Mouse (Mus musculus) kidney, embryonic 16.5 days (tissue): ENCODE measurements at regions not wholly inside any gene's neighbourhood (a gene's known extent, or its start where the extent isn't known, plus 50 kb on each side); places are given as distances from the start of the nearest gene placed in this dataset.

ENCODE experiments used
- ATAC-seq: fragments of 200-750 bp; cut with Nextera tagmentation; 2 replicates; pipeline ENCODE4 v1.8.0; 2017; ENCODE audit warnings: moderate TSS enrichment; ENCODE audit not compliant: low FRiP score, low TSS enrichment
- H3K27ac ChIP-seq: fragments of 300-500 bp; sonication (generic); 2 replicates; pipeline ENCODE4 v1.5.1; 2014; ENCODE audit warnings: low read length
- H3K27me3 ChIP-seq: fragments of 300-500 bp; sonication (generic); 2 replicates; pipeline ENCODE4 v1.6.1; 2014; ENCODE audit warnings: low read length, control low read depth, mixed read lengths; ENCODE audit not compliant: insufficient read depth
- H3K36me3 ChIP-seq: fragments of 300-500 bp; sonication (generic); 2 replicates; pipeline ENCODE4 v1.6.1; 2014; ENCODE audit warnings: low read length, control low read depth, mixed read lengths; ENCODE audit not compliant: insufficient read depth
- H3K4me1 ChIP-seq: fragments of 300-500 bp; sonication (generic); 2 replicates; pipeline ENCODE4 v1.6.1; 2014; ENCODE audit warnings: low read length, control low read depth, mixed read lengths; ENCODE audit not compliant: insufficient read depth
- H3K4me2 ChIP-seq: fragments of 300-500 bp; sonication (generic); replicated peaks from 2 replicates; pipeline ENCODE4 v1.6.1; 2014; ENCODE audit warnings: low read depth, low read length
- H3K4me3 ChIP-seq: fragments of 300-500 bp; sonication (generic); 2 replicates; pipeline ENCODE4 v1.5.1; 2014; ENCODE audit warnings: mild to moderate bottlenecking, low read length
- H3K9ac ChIP-seq: fragments of 300-500 bp; sonication (generic); replicated peaks from 2 replicates; pipeline ENCODE4 v1.6.1; 2014; ENCODE audit warnings: low read length
- H3K9me3 ChIP-seq: fragments of 300-500 bp; sonication (generic); 2 replicates; pipeline ENCODE4 v1.6.1; 2016; ENCODE audit warnings: low read length, control low read depth
- WGBS: fragments of 180-500 bp; shearing (Covaris S2); extraction: QIAGEN DNeasy Blood & Tissue Kit; methylation state at CpG from one replicate; pipeline ENCODE4 v1.1.7; 2014; 5-methylcytosine and 5-hydroxymethylcytosine counted together

GRCm38 (mm10) chr7:83020584-83020983, 153.5 kb downstream of the Mex3b start:
- Histone ChIP-seq H3K27me3 (no peaks in the 10 kb centered on the region), H3K9ac (no peak overlapping the region), H3K4me1 (no peaks in the 10 kb centered on the region), H3K9me3 (no peaks in the 10 kb centered on the region), H3K4me2 (no peak overlapping the region), H3K36me3 (no peaks in the 10 kb centered on the region), H3K4me3 (no peak overlapping the region), H3K27ac (no peak overlapping the region)
- ATAC-seq: no peak
- 92% methylated on average over 2 of the region's 2 CpGs for WGBS

- no peak overlapping the region for H3K4me3 ChIP-seq
- no peaks in the 10 kb centered on the region for H3K27me3 ChIP-seq
- H3K27ac ChIP-seq: no peak overlapping the region
- H3K9ac ChIP-seq: no peak overlapping the region
- H3K4me1 ChIP-seq: no peaks in the 10 kb centered on the region
- no peaks in the 10 kb centered on the region for H3K9me3 ChIP-seq
- WGBS: 92% methylated on average over 1 of the region's 1 CpGs
- no peak for ATAC-seq
- H3K36me3 ChIP-seq: no peaks in the 10 kb centered on the region
- no peak overlapping the region for H3K4me2 ChIP-seq
Observed at GRCm38 (mm10) chr7:83023990-83024389, 156.9 kb downstream of the Mex3b start.

DNA sequence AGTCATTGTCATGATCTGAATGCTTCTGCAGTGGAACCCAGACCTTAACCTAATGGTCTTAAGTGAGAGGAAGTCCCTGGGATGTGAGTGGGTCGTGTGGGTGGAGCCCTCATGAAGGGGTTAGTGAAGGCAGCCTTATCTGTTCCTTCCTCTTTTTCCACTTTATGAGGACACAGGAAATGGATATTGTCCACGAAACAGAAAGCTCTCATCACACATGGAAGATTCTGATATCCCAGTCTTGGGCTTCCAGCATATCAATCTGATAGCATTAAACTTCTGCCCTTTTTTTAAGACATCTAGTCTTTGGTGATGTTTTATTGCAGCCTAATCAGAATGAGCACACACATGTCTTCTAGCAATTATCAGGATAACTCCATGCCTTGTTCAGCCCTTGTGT, 164.0 kb downstream of the Mex3b start:
- WGBS: 80% methylated on average over 2 of the region's 2 CpGs
- Histone ChIP-seq H3K27me3 (no peaks in the 10 kb centered on the region), H3K9me3 (no peaks in the 10 kb centered on the region), H3K4me2 (no peak overlapping the region), H3K9ac (no peak overlapping the region), H3K27ac (no peak overlapping the region), H3K36me3 (no peaks in the 10 kb centered on the region), H3K4me3 (no peak overlapping the region), H3K4me1 (0 out of 2 replicates have a peak, but pooled peaks cover 2% of the 10 kb centered on the region)
- no peak for ATAC-seq

DNA sequence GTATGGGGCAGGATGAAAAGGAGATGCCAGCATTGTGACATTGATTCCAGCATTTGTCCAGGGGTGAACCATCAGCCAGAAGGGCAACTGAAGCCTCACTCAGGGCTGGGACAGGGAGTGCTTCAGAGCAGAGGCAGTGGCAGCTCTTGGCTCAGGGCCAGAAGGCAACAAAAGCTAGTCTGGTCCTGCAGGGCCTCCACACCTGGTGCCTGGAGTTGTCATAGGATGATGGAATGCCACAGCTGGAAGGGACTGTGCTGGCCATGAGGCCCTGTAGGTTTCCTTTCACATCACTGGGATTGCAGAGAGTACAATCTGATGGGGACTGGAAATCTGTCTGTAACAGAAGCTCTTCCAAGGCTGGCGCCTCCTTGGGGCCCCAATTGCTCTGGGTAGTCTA, 164.9 kb downstream of the Mex3b start:
- Histone ChIP-seq H3K4me3 (no peak overlapping the region), H3K27ac (no peak overlapping the region), H3K9me3 (no peaks in the 10 kb centered on the region), H3K9ac (no peak overlapping the region), H3K4me1 (0 out of 2 replicates have a peak, but pooled peaks cover 2% of the 10 kb centered on the region), H3K36me3 (no peaks in the 10 kb centered on the region), H3K27me3 (no peaks in the 10 kb centered on the region), H3K4me2 (no peak overlapping the region)
- no peak for ATAC-seq
- 75% methylated on average over 1 of the region's 1 CpGs for WGBS

DNA sequence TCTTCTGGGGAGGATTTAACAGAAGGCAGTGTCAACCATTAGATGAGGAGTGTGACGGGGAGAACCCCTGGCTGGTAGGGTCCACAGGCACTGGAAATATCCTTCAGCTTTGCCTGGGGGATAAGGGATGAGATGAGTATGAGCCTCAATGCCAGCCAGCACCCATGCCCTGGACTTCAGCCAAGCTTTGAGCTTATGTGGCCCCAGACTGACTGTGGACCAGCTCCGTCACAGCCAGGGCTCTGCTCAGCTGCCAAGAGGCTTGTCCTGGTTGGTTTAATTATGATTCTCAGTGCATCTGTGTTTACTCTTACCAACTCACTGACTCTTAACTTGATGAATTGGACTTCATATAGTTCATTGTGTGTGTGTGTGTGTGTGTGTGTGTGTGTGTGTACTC, 165.8 kb downstream of the Mex3b start:
- Histone ChIP-seq H3K9ac (no peak overlapping the region), H3K36me3 (no peaks in the 10 kb centered on the region), H3K27ac (no peak overlapping the region), H3K9me3 (no peaks in the 10 kb centered on the region), H3K4me3 (no peak overlapping the region), H3K4me1 (0 out of 2 replicates have a peak, but pooled peaks cover 2% of the 10 kb centered on the region), H3K4me2 (no peak overlapping the region), H3K27me3 (no peaks in the 10 kb centered on the region)
- no peak for ATAC-seq
- 85% methylated on average over 2 of the region's 2 CpGs for WGBS

DNA sequence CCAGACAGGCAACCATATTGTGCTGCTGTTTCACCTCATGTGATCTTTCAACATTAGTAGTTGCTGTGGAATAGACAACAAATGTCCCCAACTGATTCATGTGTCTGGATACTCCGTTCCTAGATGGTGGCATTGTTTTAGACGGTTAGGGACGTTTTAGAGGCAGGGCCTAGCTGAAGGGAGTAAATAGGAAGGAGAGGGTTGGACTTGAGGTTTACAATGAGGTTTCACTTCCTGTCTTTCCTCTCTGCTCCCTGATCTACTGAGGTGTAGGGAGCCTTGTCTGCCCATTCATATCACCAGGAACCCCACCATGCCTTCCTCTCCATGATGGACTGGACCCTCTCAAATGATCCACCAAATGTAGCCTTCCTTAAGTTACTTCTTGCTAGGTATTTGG, 168.1 kb downstream of the Mex3b start:
- no peaks in the 10 kb centered on the region for H3K27me3 ChIP-seq
- 87% methylated on average over 3 of the region's 3 CpGs for WGBS
- 0 out of 2 replicates have a peak, but pooled peaks cover 2% of the 10 kb centered on the region for H3K4me1 ChIP-seq
- no peak overlapping the region for H3K4me3 ChIP-seq
- H3K27ac ChIP-seq: no peak overlapping the region
- H3K9ac ChIP-seq: no peak overlapping the region
- H3K4me2 ChIP-seq: no peak overlapping the region
- H3K9me3 ChIP-seq: no peaks in the 10 kb centered on the region
- H3K36me3 ChIP-seq: no peaks in the 10 kb centered on the region
- ATAC-seq: no peak

GRCm38 (mm10) chr7:83036397-83036796, 169.3 kb downstream of the Mex3b start:
- ATAC-seq: no peak
- H3K4me1 ChIP-seq: 0 out of 2 replicates have a peak, but pooled peaks cover 2% of the 10 kb centered on the region
- no peaks in the 10 kb centered on the region for H3K27me3 ChIP-seq
- H3K4me2 ChIP-seq: no peak overlapping the region
- H3K4me3 ChIP-seq: no peak overlapping the region
- 73% methylated on average over 2 of the region's 2 CpGs for WGBS
- H3K36me3 ChIP-seq: no peaks in the 10 kb centered on the region
- H3K9me3 ChIP-seq: no peaks in the 10 kb centered on the region
- H3K9ac ChIP-seq: no peak overlapping the region
- no peak overlapping the region for H3K27ac ChIP-seq

DNA sequence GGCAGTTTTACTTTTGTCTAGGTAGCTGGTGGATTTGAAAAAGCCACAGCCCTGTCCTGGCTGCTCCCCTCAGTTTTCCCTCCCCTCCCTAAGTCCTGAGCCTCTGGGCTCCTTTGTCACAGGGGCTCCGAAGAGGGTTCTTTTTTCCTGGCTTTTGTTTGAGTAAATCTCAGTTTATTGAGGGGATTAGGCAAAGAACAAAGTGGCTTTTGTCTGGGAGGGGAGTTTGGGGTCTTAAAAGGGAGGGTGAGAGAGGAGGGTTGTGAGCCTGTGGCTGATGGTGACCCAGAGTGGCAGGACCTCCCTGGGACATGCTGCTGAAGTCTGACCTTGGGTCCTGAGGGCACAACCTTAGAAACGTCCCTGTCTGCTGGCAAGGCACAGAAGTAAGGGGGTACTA, 170.0 kb downstream of the Mex3b start:
- ATAC-seq: no peak
- no peak overlapping the region for H3K4me3 ChIP-seq
- no peaks in the 10 kb centered on the region for H3K27me3 ChIP-seq
- 9% methylated on average over 2 of the region's 2 CpGs for WGBS
- H3K27ac ChIP-seq: no peak overlapping the region
- no peaks in the 10 kb centered on the region for H3K9me3 ChIP-seq
- no peak overlapping the region for H3K4me2 ChIP-seq
- no peaks in the 10 kb centered on the region for H3K36me3 ChIP-seq
- 0 out of 2 replicates have a peak, but pooled peaks cover 2% of the 10 kb centered on the region for H3K4me1 ChIP-seq
- H3K9ac ChIP-seq: no peak overlapping the region

GRCm38 (mm10) chr7:83037714-83038113, 170.6 kb downstream of the Mex3b start:
- Histone ChIP-seq H3K27ac (no peak overlapping the region), H3K9ac (no peak overlapping the region), H3K4me1 (0 out of 2 replicates have a peak, but pooled peaks cover 2% of the 10 kb centered on the region), H3K27me3 (no peaks in the 10 kb centered on the region), H3K9me3 (no peaks in the 10 kb centered on the region), H3K36me3 (no peaks in the 10 kb centered on the region), H3K4me2 (no peak overlapping the region), H3K4me3 (no peak overlapping the region)
- 77% methylated on average over 2 of the region's 2 CpGs for WGBS
- ATAC-seq: no peak

DNA sequence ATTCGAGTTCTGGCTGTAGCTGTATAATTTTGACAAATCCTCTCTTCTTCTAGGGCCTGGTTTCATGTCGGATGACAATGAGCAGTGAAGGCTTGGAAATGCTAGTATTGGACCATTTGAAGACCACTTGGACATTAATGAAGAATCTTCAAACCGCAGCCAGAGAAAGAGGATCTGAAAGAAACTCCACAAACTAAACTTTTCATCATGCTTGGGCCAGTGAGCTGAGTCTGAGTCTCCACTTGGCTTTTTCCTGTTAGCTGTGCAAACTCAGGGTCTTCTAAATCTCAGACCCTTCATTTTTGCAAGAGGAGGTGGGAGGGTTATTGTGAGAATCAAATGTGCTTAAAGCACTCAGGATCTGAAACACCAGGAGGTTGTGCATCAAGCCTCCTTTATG, 176.6 kb downstream of the Mex3b start:
- 86% methylated on average over 3 of the region's 3 CpGs for WGBS
- Histone ChIP-seq H3K27me3 (no peaks in the 10 kb centered on the region), H3K9me3 (no peaks in the 10 kb centered on the region), H3K4me1 (no peaks in the 10 kb centered on the region), H3K4me2 (no peak overlapping the region), H3K36me3 (no peaks in the 10 kb centered on the region), H3K27ac (no peak overlapping the region), H3K9ac (no peak overlapping the region), H3K4me3 (no peak overlapping the region)
- no peak for ATAC-seq
